Mouse (Mus musculus) megakaryocyte, embryonic 14.5 days (primary cell): ENCODE measurements around the gene Prr5l.

Source experiments
- FLI1 ChIP-seq: IDR thresholded peaks from 2 replicates; pipeline ENCODE4 v1.6.1; 2012; ENCODE audit warnings: low read length, inconsistent platforms, mixed read lengths
- GATA1 ChIP-seq: IDR thresholded peaks from 3 replicates; pipeline ENCODE4 v1.6.1; 2012; ENCODE audit warnings: mixed read lengths, low read length, inconsistent platforms, borderline replicate concordance

- TF ChIP-seq GATA1 (no peak), FLI1 (no peak)
Measured at GRCm38 (mm10) chr2:101896425-101897204, 13.8 kb upstream of the Prr5l start.
